Mouse (Mus musculus) intestine, embryonic 15.5 days (tissue): ENCODE results near the gene Sdcbp2. TPM values are rescaled to one million over a fixed set of nuclear protein-coding genes. Genes with fewer than 3 reads are reported as not detected.

Experiments
- ATAC-seq: fragments of 200-750 bp; cut with Nextera tagmentation; 2 replicates; pipeline ENCODE4 v1.8.0; 2017; ENCODE audit warnings: moderate TSS enrichment, moderate library complexity
- H3K27ac ChIP-seq: fragments of 300-500 bp; sonication (generic); 2 replicates; pipeline ENCODE4 v1.5.1; 2015; ENCODE audit warnings: mild to moderate bottlenecking, inconsistent platforms
- H3K27me3 ChIP-seq: fragments of 300-500 bp; sonication (generic); replicated peaks from 2 replicates; pipeline ENCODE4 v1.6.1; 2015; ENCODE audit warnings: inconsistent platforms
- H3K36me3 ChIP-seq: fragments of 300-500 bp; sonication (generic); 2 replicates; pipeline ENCODE4 v1.6.1; 2015; ENCODE audit warnings: inconsistent platforms
- H3K4me1 ChIP-seq: fragments of 300-500 bp; sonication (generic); replicated peaks from 2 replicates; pipeline ENCODE4 v1.6.1; 2015; ENCODE audit warnings: inconsistent platforms
- H3K4me2 ChIP-seq: fragments of 300-500 bp; sonication (generic); replicated peaks from 2 replicates; pipeline ENCODE4 v1.6.1; 2015; ENCODE audit warnings: mild to moderate bottlenecking, inconsistent platforms
- H3K4me3 ChIP-seq: fragments of 300-500 bp; sonication (generic); replicated peaks from 2 replicates; pipeline ENCODE4 v1.5.1; 2015; ENCODE audit warnings: inconsistent platforms
- H3K9ac ChIP-seq: fragments of 300-500 bp; sonication (generic); 2 replicates; pipeline ENCODE4 v1.6.1; 2015; ENCODE audit warnings: inconsistent platforms
- H3K9me3 ChIP-seq: fragments of 300-500 bp; sonication (generic); 2 replicates; pipeline ENCODE4 v1.6.1; 2016; ENCODE audit warnings: inconsistent platforms
- WGBS: fragments of 180-500 bp; shearing (Covaris S2); methylation state at CpG from one replicate; pipeline ENCODE4 v1.1.7; 2015; 5-methylcytosine and 5-hydroxymethylcytosine counted together
- polyA plus RNA-seq: library from polyadenylated mRNA; unstranded; fragments of >200 nt; fragmentation: Nextera tagmentation; extraction: Ambion mirVana; gene quantifications from 2 replicates; pipeline ENCODE4 v1.2.1, GENCODE M21; 2015

The Sdcbp2 gene
- polyA plus RNA-seq, 1 experiment from 2014 or later = 15.9 TPM

DNA sequence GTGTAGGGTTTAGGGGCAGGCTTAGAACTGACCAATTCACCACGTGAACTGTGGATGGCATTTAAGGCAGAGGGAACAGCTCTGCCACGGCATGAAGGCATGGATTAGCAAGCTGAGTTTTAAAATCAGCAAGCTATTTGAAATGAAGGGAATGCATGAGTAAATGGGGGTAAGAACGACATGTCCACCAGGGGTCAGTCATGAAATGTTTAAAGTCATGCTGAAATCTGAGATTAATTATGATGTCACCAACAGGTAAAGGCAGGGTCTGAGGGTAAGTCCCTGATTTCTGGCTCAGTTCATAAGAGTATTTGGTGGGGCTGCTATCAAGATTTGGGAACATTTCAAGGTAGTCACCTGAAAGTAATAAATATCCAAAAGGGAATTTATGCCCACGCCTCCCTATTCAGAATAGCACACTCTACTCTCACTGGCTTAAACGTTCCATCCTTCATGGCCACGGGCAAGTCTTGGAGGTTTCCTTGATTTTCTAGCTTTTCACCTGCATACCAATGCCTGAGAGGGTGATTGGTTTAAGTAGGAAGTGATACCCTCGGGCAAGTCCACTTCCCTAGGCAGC is 2.8 kb downstream of the Sdcbp2 start:
- Histone ChIP-seq H3K4me3 (peak overlapping the region; percentile 38), H3K27ac (peak overlapping the region; percentile 81), H3K9ac (peak overlapping the region; percentile 45; the same call in 1 of the 2 replicates), H3K4me1 (no peaks in the 10 kb centered on the region; the same call in 1 of the 2 replicates), H3K27me3 (no peaks in the 10 kb centered on the region), H3K9me3 (no peaks in the 10 kb centered on the region), H3K4me2 (peak overlapping the region; percentile 81), H3K36me3 (no peaks in the 10 kb centered on the region)
- peak; percentile 1 for ATAC-seq
- WGBS = 33% methylated on average over 7 of the region's 7 CpGs

GRCm38 (mm10) chr2:151575699-151576389 is 3.4 kb downstream of the Sdcbp2 start:
- H3K4me1 ChIP-seq = no peaks in the 10 kb centered on the region; the same call in 1 of the 2 replicates
- peak overlapping the region; percentile 38 for H3K4me3 ChIP-seq
- H3K27ac ChIP-seq = peak overlapping the region; percentile 81
- ATAC-seq = peak; percentile 82
- H3K9ac ChIP-seq = peak overlapping the region; percentile 45
- H3K9me3 ChIP-seq = no peaks in the 10 kb centered on the region
- H3K27me3 ChIP-seq = no peaks in the 10 kb centered on the region
- peak overlapping the region; percentile 81 for H3K4me2 ChIP-seq
- WGBS = 2% methylated on average over 38 of the region's 38 CpGs
- no peaks in the 10 kb centered on the region for H3K36me3 ChIP-seq

- Histone ChIP-seq H3K4me3 (no peak overlapping the region), H3K27ac (peak overlapping the region; percentile 29; the same call in 1 of the 2 replicates), H3K9ac (no peak overlapping the region), H3K4me1 (no peaks in the 10 kb centered on the region; the same call in 1 of the 2 replicates), H3K27me3 (no peaks in the 10 kb centered on the region), H3K9me3 (no peaks in the 10 kb centered on the region), H3K36me3 (no peaks in the 10 kb centered on the region), H3K4me2 (no peak overlapping the region)
- peak; percentile 32; the same call in 1 of the 2 replicates for ATAC-seq
- 70% methylated on average over 4 of the region's 4 CpGs for WGBS
Observed at GRCm38 (mm10) chr2:151579183-151579582, 6.8 kb downstream of the Sdcbp2 start.

DNA sequence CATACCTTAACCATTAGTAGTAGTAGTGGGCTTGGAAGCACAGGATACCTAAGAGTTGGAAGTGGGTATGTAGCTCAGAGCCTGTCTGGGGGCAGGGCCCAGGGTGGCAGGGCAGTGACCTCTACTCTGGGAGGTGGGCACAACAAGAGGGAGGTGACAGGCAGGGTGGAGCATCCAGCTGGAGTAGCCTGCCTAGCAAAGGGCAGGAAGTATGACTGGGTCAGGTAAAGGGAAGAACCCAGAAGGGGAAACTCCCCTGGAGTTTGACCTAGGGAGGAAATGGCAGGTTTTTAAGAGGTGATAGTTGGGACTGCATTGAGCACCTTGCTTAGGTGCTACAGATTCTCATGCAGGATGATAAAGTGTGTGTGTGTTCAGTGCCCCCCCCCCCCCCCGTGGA is 8.5 kb downstream of the Sdcbp2 start:
- Histone ChIP-seq H3K4me1 (no peaks in the 10 kb centered on the region), H3K9me3 (no peaks in the 10 kb centered on the region), H3K9ac (no peak overlapping the region), H3K27me3 (no peaks in the 10 kb centered on the region), H3K4me2 (no peak overlapping the region), H3K4me3 (no peak overlapping the region), H3K27ac (no peak overlapping the region), H3K36me3 (no peaks in the 10 kb centered on the region)
- 27% methylated on average over 1 of the region's 1 CpGs for WGBS
- peak; percentile 40 for ATAC-seq

DNA sequence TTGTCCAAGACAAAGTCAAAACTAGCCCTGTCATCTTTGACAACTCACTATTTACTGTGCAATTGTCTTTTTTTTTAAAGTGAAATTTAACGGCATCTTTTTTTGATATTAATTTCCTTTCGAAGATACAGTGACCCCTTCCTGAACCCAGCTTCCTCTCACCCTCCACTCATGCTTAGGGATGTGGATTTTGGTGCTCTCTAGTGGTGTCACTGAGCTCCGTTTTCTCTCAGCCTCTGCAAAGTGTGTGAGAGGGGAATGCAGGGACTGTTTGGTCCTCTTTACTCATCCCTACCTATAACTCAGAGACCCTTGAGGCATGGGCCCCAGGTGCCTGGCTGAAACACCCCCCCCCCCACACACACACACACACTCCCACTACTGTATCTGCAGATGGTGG is 13.5 kb downstream of the Sdcbp2 start:
- H3K27ac ChIP-seq = no peak overlapping the region
- no peaks in the 10 kb centered on the region for H3K9me3 ChIP-seq
- H3K9ac ChIP-seq = no peak overlapping the region
- no peaks in the 10 kb centered on the region for H3K4me1 ChIP-seq
- no peaks in the 10 kb centered on the region for H3K27me3 ChIP-seq
- 44% methylated on average over 3 of the region's 3 CpGs for WGBS
- no peaks in the 10 kb centered on the region for H3K36me3 ChIP-seq
- H3K4me2 ChIP-seq = no peak overlapping the region
- no peak overlapping the region for H3K4me3 ChIP-seq
- no peak for ATAC-seq

- H3K27me3 ChIP-seq = no peaks in the 10 kb centered on the region
- H3K9me3 ChIP-seq = no peaks in the 10 kb centered on the region
- H3K9ac ChIP-seq = no peak overlapping the region
- H3K4me2 ChIP-seq = no peak overlapping the region
- 81% methylated on average over 1 of the region's 1 CpGs for WGBS
- no peaks in the 10 kb centered on the region for H3K36me3 ChIP-seq
- H3K4me3 ChIP-seq = no peak overlapping the region
- no peaks in the 10 kb centered on the region for H3K4me1 ChIP-seq
- H3K27ac ChIP-seq = no peak overlapping the region
- no peak for ATAC-seq
Observed at GRCm38 (mm10) chr2:151586807-151587206, 14.4 kb downstream of the Sdcbp2 start.

DNA sequence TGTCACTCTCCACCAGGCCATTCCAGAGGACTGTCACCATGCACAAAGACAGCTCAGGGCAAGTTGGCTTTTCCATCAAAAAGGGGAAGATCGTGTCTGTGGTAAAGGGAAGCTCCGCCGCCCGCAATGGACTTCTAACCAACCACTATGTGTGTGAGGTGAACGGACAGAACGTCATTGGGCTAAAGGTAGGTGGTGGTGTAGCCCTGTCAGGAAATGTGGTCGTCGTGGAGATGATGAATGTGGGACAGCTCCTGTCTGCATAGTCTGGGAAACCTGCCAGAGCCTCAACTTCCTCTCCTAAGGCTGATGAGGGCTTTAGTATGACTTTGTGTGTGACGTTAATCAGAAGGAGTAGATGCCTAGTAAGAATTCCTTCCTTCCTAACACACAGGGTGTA is 14.9 kb downstream of the Sdcbp2 start:
- no peak for ATAC-seq
- Histone ChIP-seq H3K4me2 (no peak overlapping the region), H3K4me3 (no peak overlapping the region), H3K36me3 (no peaks in the 10 kb centered on the region), H3K27me3 (no peaks in the 10 kb centered on the region), H3K4me1 (no peaks in the 10 kb centered on the region), H3K9me3 (no peaks in the 10 kb centered on the region), H3K27ac (no peak overlapping the region), H3K9ac (no peak overlapping the region)
- 68% methylated on average over 9 of the region's 9 CpGs for WGBS

DNA sequence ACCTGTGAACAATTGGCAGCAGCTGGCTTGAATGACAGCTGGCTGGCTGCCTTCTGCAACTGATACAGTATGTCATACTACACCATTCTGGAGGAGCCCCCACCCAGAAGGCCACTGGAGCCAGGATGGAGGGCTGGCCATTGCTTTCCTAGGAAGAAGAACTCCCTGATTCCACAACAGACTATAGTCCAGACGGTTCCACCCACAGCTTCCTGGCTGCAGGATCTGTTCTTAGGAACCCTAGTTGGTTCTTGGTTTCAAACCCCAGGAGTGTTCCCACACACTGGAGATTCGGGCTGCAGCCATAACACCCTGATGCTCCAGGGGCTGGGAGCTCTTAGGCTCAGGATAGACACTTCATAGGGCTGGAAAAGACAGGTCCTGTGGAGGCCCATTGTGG is 25.6 kb downstream of the Sdcbp2 start:
- H3K36me3 ChIP-seq = no peaks in the 10 kb centered on the region
- H3K4me2 ChIP-seq = no peak overlapping the region
- 66% methylated on average over 2 of the region's 2 CpGs for WGBS
- H3K27me3 ChIP-seq = no peaks in the 10 kb centered on the region
- no peaks in the 10 kb centered on the region for H3K9me3 ChIP-seq
- no peak overlapping the region for H3K9ac ChIP-seq
- H3K4me1 ChIP-seq = 0 out of 2 replicates have a peak, but pooled peaks cover 7% of the 10 kb centered on the region
- no peak for ATAC-seq
- H3K4me3 ChIP-seq = no peak overlapping the region
- H3K27ac ChIP-seq = no peak overlapping the region

GRCm38 (mm10) chr2:151602106-151602505 is 29.7 kb downstream of the Sdcbp2 start:
- no peak overlapping the region for H3K27ac ChIP-seq
- H3K4me3 ChIP-seq = no peak overlapping the region
- no peak for ATAC-seq
- 52% methylated on average over 4 of the region's 4 CpGs for WGBS
- peaks cover 15% of the 10 kb centered on the region for H3K4me1 ChIP-seq
- no peaks in the 10 kb centered on the region for H3K27me3 ChIP-seq
- no peaks in the 10 kb centered on the region for H3K36me3 ChIP-seq
- no peak overlapping the region for H3K9ac ChIP-seq
- no peak overlapping the region for H3K4me2 ChIP-seq
- H3K9me3 ChIP-seq = no peaks in the 10 kb centered on the region

GRCm38 (mm10) chr2:151603630-151604029 is 31.2 kb downstream of the Sdcbp2 start:
- H3K27ac ChIP-seq = no peak overlapping the region
- no peak overlapping the region for H3K9ac ChIP-seq
- no peaks in the 10 kb centered on the region for H3K36me3 ChIP-seq
- no peaks in the 10 kb centered on the region for H3K9me3 ChIP-seq
- H3K4me2 ChIP-seq = no peak overlapping the region
- WGBS = 42% methylated on average over 4 of the region's 4 CpGs
- H3K27me3 ChIP-seq = no peaks in the 10 kb centered on the region
- no peak overlapping the region for H3K4me3 ChIP-seq
- ATAC-seq = no peak
- H3K4me1 ChIP-seq = peaks cover 16% of the 10 kb centered on the region

- Histone ChIP-seq H3K9me3 (no peaks in the 10 kb centered on the region), H3K4me2 (no peak overlapping the region), H3K4me3 (no peak overlapping the region), H3K4me1 (peaks cover 25% of the 10 kb centered on the region), H3K36me3 (no peaks in the 10 kb centered on the region), H3K27ac (no peak overlapping the region), H3K27me3 (no peaks in the 10 kb centered on the region), H3K9ac (no peak overlapping the region)
- peak; percentile 37; the same call in 1 of the 2 replicates for ATAC-seq
- WGBS = 38% methylated on average over 11 of the region's 11 CpGs
Observed at GRCm38 (mm10) chr2:151605437-151605987, 33.1 kb downstream of the Sdcbp2 start.

GRCm38 (mm10) chr2:151608435-151608834 is 36.0 kb downstream of the Sdcbp2 start:
- H3K4me1 ChIP-seq = peaks cover 17% of the 10 kb centered on the region
- H3K36me3 ChIP-seq = no peaks in the 10 kb centered on the region
- no peaks in the 10 kb centered on the region for H3K9me3 ChIP-seq
- no peak overlapping the region for H3K27ac ChIP-seq
- ATAC-seq = no peak
- no peak overlapping the region for H3K9ac ChIP-seq
- H3K4me2 ChIP-seq = no peak overlapping the region
- WGBS = 60% methylated on average over 1 of the region's 1 CpGs
- no peak overlapping the region for H3K4me3 ChIP-seq
- H3K27me3 ChIP-seq = no peaks in the 10 kb centered on the region
